Mouse (Mus musculus) embryonic facial prominence, embryonic 12.5 days (tissue): Measurements from ENCODE around the gene Rgl3. TPM values are rescaled to one million over a fixed set of nuclear protein-coding genes. Genes with fewer than 3 reads are reported as not detected.

ENCODE experiments used
- ATAC-seq: fragments of 200-750 bp; cut with Nextera tagmentation; 2 replicates; pipeline ENCODE4 v1.8.0; 2017; ENCODE audit not compliant: insufficient number of reproducible peaks, insufficient read depth, low FRiP score, low TSS enrichment
- H3K27ac ChIP-seq: fragments of 300-500 bp; sonication (generic); 2 replicates; pipeline ENCODE4 v1.5.1; 2016; ENCODE audit warnings: mild to moderate bottlenecking
- H3K27me3 ChIP-seq: fragments of 300-500 bp; sonication (generic); 2 replicates; pipeline ENCODE4 v1.6.1; 2016; ENCODE audit warnings: mild to moderate bottlenecking, moderate library complexity
- H3K36me3 ChIP-seq: fragments of 300-500 bp; sonication (generic); 2 replicates; pipeline ENCODE4 v1.6.1; 2016; ENCODE audit warnings: mild to moderate bottlenecking
- H3K4me1 ChIP-seq: fragments of 300-500 bp; sonication (generic); 2 replicates; pipeline ENCODE4 v1.6.1; 2016
- H3K4me2 ChIP-seq: fragments of 300-500 bp; sonication (generic); replicated peaks from 2 replicates; pipeline ENCODE4 v1.6.1; 2016; ENCODE audit warnings: mild to moderate bottlenecking, moderate library complexity
- H3K4me3 ChIP-seq: fragments of 300-500 bp; sonication (generic); 2 replicates; pipeline ENCODE4 v1.5.1; 2016; ENCODE audit warnings: mild to moderate bottlenecking
- H3K9ac ChIP-seq: fragments of 300-500 bp; sonication (generic); 2 replicates; pipeline ENCODE4 v1.6.1; 2016; ENCODE audit warnings: mild to moderate bottlenecking, moderate library complexity
- H3K9me3 ChIP-seq: fragments of 300-500 bp; sonication (generic); 2 replicates; pipeline ENCODE4 v1.6.1; 2016; ENCODE audit warnings: mild to moderate bottlenecking, moderate library complexity
- WGBS: fragments of 180-500 bp; shearing (Covaris S2); methylation state at CpG from one replicate; pipeline ENCODE4 v1.1.7; 2016; 5-methylcytosine and 5-hydroxymethylcytosine counted together
- polyA plus RNA-seq: library from polyadenylated mRNA; unstranded; fragments of >200 nt; fragmentation: Nextera tagmentation; extraction: Ambion mirVana; gene quantifications from 2 replicates; pipeline ENCODE4 v1.2.1, GENCODE M21; 2016

Rgl3 gene
- polyA plus RNA-seq, 1 experiment from 2014 or later: 1.4 TPM

GRCm38 (mm10) chr9:21959244-21959643 is 30.0 kb downstream of the Rgl3 start:
- Histone ChIP-seq H3K4me1 (peaks cover 22% of the 10 kb centered on the region), H3K9me3 (no peaks in the 10 kb centered on the region), H3K27ac (no peak overlapping the region), H3K9ac (no peak overlapping the region), H3K4me3 (no peak overlapping the region), H3K27me3 (peaks cover 51% of the 10 kb centered on the region), H3K4me2 (no peak overlapping the region), H3K36me3 (no peaks in the 10 kb centered on the region)
- WGBS: 88% methylated on average over 7 of the region's 7 CpGs
- ATAC-seq: no peak

GRCm38 (mm10) chr9:21958372-21958771 is 30.9 kb downstream of the Rgl3 start:
- Histone ChIP-seq H3K27me3 (peaks cover 48% of the 10 kb centered on the region), H3K9ac (no peak overlapping the region), H3K4me2 (no peak overlapping the region), H3K9me3 (no peaks in the 10 kb centered on the region), H3K27ac (no peak overlapping the region), H3K36me3 (no peaks in the 10 kb centered on the region), H3K4me3 (no peak overlapping the region), H3K4me1 (peaks cover 22% of the 10 kb centered on the region)
- 82% methylated on average over 5 of the region's 5 CpGs for WGBS
- ATAC-seq: no peak

GRCm38 (mm10) chr9:21955570-21956281 is 33.5 kb downstream of the Rgl3 start, which contains the start of gene Swsap1:
TSS of gene Swsap1 (plus strand) at chr9:21955755.
- Histone ChIP-seq H3K9me3 (no peaks in the 10 kb centered on the region), H3K4me2 (peak within 1 kb of the TSS; percentile 64), H3K36me3 (no peaks in the 10 kb centered on the region), H3K4me1 (peaks cover 5% of the 10 kb centered on the region), H3K9ac (peak within 1 kb of the TSS; percentile 65), H3K27me3 (peaks cover 22% of the 10 kb centered on the region), H3K4me3 (peak within 1 kb of the TSS; percentile 56), H3K27ac (peak within 1 kb of the TSS; percentile 77)
- WGBS: under 1% methylated on average over 54 of the region's 54 CpGs
- peak; percentile 99 for ATAC-seq

- peak overlapping the region; percentile 56 for H3K4me3 ChIP-seq
- 3% methylated on average over 18 of the region's 18 CpGs for WGBS
- peak; percentile 43 for ATAC-seq
Measured at GRCm38 (mm10) chr9:21955225-21955569, 34.0 kb downstream of the Rgl3 start.

GRCm38 (mm10) chr9:21954635-21955034 is 34.6 kb downstream of the Rgl3 start:
- no peak for ATAC-seq
- H3K4me2 ChIP-seq: no peak overlapping the region
- H3K9ac ChIP-seq: no peak overlapping the region
- H3K9me3 ChIP-seq: no peaks in the 10 kb centered on the region
- H3K4me1 ChIP-seq: peaks cover 5% of the 10 kb centered on the region
- no peak overlapping the region for H3K27ac ChIP-seq
- 75% methylated on average over 3 of the region's 3 CpGs for WGBS
- H3K27me3 ChIP-seq: peaks cover 12% of the 10 kb centered on the region
- no peak overlapping the region for H3K4me3 ChIP-seq
- H3K36me3 ChIP-seq: no peaks in the 10 kb centered on the region

More at GRCm38 (mm10) chr9:21955225-21955569, 34.0 kb downstream of the Rgl3 start:
- Histone ChIP-seq H3K4me2 (peak overlapping the region; percentile 64), H3K27me3 (peaks cover 17% of the 10 kb centered on the region), H3K36me3 (no peaks in the 10 kb centered on the region), H3K9me3 (no peaks in the 10 kb centered on the region), H3K27ac (peak overlapping the region; percentile 37; the same call in 1 of the 2 replicates), H3K9ac (peak overlapping the region; percentile 65; the same call in 1 of the 2 replicates), H3K4me1 (peaks cover 5% of the 10 kb centered on the region)

- Histone ChIP-seq H3K4me1 (peaks cover 5% of the 10 kb centered on the region), H3K27ac (no peak overlapping the region), H3K9ac (no peak overlapping the region), H3K9me3 (no peaks in the 10 kb centered on the region), H3K4me3 (no peak overlapping the region), H3K27me3 (peaks cover 5% of the 10 kb centered on the region), H3K36me3 (no peaks in the 10 kb centered on the region), H3K4me2 (no peak overlapping the region)
- 11% methylated on average over 3 of the region's 3 CpGs for WGBS
- no peak for ATAC-seq
Measured at GRCm38 (mm10) chr9:21953600-21953999, 35.6 kb downstream of the Rgl3 start.

GRCm38 (mm10) chr9:21951977-21952376 is 37.3 kb downstream of the Rgl3 start:
- H3K27me3 ChIP-seq: peaks cover 20% of the 10 kb centered on the region
- no peak overlapping the region for H3K4me2 ChIP-seq
- no peaks in the 10 kb centered on the region for H3K36me3 ChIP-seq
- no peaks in the 10 kb centered on the region for H3K9me3 ChIP-seq
- no peak for ATAC-seq
- H3K9ac ChIP-seq: no peak overlapping the region
- 67% methylated on average over 3 of the region's 3 CpGs for WGBS
- H3K4me1 ChIP-seq: peaks cover 14% of the 10 kb centered on the region
- H3K27ac ChIP-seq: no peak overlapping the region
- no peak overlapping the region for H3K4me3 ChIP-seq

GRCm38 (mm10) chr9:21950322-21950721 is 38.9 kb downstream of the Rgl3 start:
- no peaks in the 10 kb centered on the region for H3K36me3 ChIP-seq
- H3K9ac ChIP-seq: no peak overlapping the region
- no peak overlapping the region for H3K4me2 ChIP-seq
- peaks cover 26% of the 10 kb centered on the region for H3K27me3 ChIP-seq
- no peak for ATAC-seq
- no peak overlapping the region for H3K4me3 ChIP-seq
- no peak overlapping the region for H3K27ac ChIP-seq
- H3K9me3 ChIP-seq: no peaks in the 10 kb centered on the region
- H3K4me1 ChIP-seq: peaks cover 8% of the 10 kb centered on the region
- WGBS: 17% methylated on average over 11 of the region's 11 CpGs

GRCm38 (mm10) chr9:21948790-21949189 is 40.5 kb downstream of the Rgl3 start:
- ATAC-seq: no peak
- no peak overlapping the region for H3K9ac ChIP-seq
- no peaks in the 10 kb centered on the region for H3K36me3 ChIP-seq
- H3K9me3 ChIP-seq: no peaks in the 10 kb centered on the region
- WGBS: 71% methylated on average over 6 of the region's 6 CpGs
- H3K4me3 ChIP-seq: no peak overlapping the region
- peaks cover 26% of the 10 kb centered on the region for H3K27me3 ChIP-seq
- H3K4me1 ChIP-seq: peaks cover 8% of the 10 kb centered on the region
- H3K27ac ChIP-seq: no peak overlapping the region
- H3K4me2 ChIP-seq: no peak overlapping the region

- Histone ChIP-seq H3K4me3 (no peak overlapping the region), H3K4me1 (peaks cover 8% of the 10 kb centered on the region), H3K27me3 (peaks cover 29% of the 10 kb centered on the region), H3K4me2 (no peak overlapping the region), H3K9me3 (no peaks in the 10 kb centered on the region), H3K9ac (no peak overlapping the region), H3K27ac (no peak overlapping the region), H3K36me3 (no peaks in the 10 kb centered on the region)
- no peak for ATAC-seq
- 58% methylated on average over 8 of the region's 8 CpGs for WGBS
Measured at GRCm38 (mm10) chr9:21948146-21948545, 41.1 kb downstream of the Rgl3 start.

GRCm38 (mm10) chr9:21947540-21948130 is 41.6 kb downstream of the Rgl3 start:
- H3K4me3 ChIP-seq: no peak overlapping the region
- peaks cover 31% of the 10 kb centered on the region for H3K27me3 ChIP-seq
- 7% methylated on average over 26 of the region's 28 CpGs for WGBS
- H3K9ac ChIP-seq: no peak overlapping the region
- peaks cover 8% of the 10 kb centered on the region for H3K4me1 ChIP-seq
- no peak overlapping the region for H3K27ac ChIP-seq
- H3K4me2 ChIP-seq: 0 out of 2 replicates have a peak overlapping the region, but pooled peaks have one; percentile 9
- no peaks in the 10 kb centered on the region for H3K9me3 ChIP-seq
- no peak for ATAC-seq
- no peaks in the 10 kb centered on the region for H3K36me3 ChIP-seq

GRCm38 (mm10) chr9:21944267-21944666 is 45.0 kb downstream of the Rgl3 start:
- Histone ChIP-seq H3K27me3 (peaks cover 31% of the 10 kb centered on the region), H3K36me3 (0 out of 2 replicates have a peak, but pooled peaks cover 3% of the 10 kb centered on the region), H3K27ac (no peak overlapping the region), H3K4me1 (peaks cover 8% of the 10 kb centered on the region), H3K4me2 (no peak overlapping the region), H3K4me3 (no peak overlapping the region), H3K9me3 (no peaks in the 10 kb centered on the region), H3K9ac (no peak overlapping the region)
- 26% methylated on average over 23 of the region's 23 CpGs for WGBS
- no peak for ATAC-seq
